Mouse (Mus musculus) Patski (cell line): ENCODE measurements around the gene Krtap10-10. TPM values are rescaled to one million over a fixed set of nuclear protein-coding genes. Genes with fewer than 3 reads are reported as not detected.

Source experiments
- ATAC-seq: fragments of 100-300 bp; one replicate; pipeline ENCODE4 v1.8.0; 2021
- CTCF ChIA-PET: fragments of 350-600 bp; sonication (Branson Sonifier 250); formaldehyde crosslinking; loops from one replicate; lab custom pipeline; 2022; ENCODE audit warnings: inconsistent platforms; lab: Charles Lee
- POLR2A ChIA-PET: fragments of 350-600 bp; sonication (Branson Sonifier 250); formaldehyde crosslinking; loops from one replicate; lab custom pipeline; 2022; ENCODE audit warnings: antibody characterized with exemption, inconsistent platforms; lab: Charles Lee
- DNase-seq: peaks from one replicate; pipeline ENCODE4 v3.0.0-alpha.2; 2011; ENCODE audit warnings: low read depth, low spot score
- H3K27me3 ChIP-seq: fragments of 371-371 bp; one replicate; pipeline ENCODE4 v1.5.1; 2021
- CTCF ChIP-seq: fragments of 100-300 bp; IDR thresholded peaks from one replicate; pipeline ENCODE4 v1.5.1; 2021
- in situ Hi-C: fragments of 300-500 bp; cut with MboI; formaldehyde crosslinking; loops from 3 replicates; pipeline ENCODE4 v1.11.1; 2018; ENCODE audit warnings: low pct_unique_long_range_greater_than_20kb, mixed read lengths
- polyA plus RNA-seq: library from polyadenylated mRNA; unstranded; gene quantifications from one replicate; pipeline ENCODE4 v1.2.3, GENCODE M21; 2021

Krtap10-10 gene
- polyA plus RNA-seq, 1 experiment from 2014 or later = not detected

DNA sequence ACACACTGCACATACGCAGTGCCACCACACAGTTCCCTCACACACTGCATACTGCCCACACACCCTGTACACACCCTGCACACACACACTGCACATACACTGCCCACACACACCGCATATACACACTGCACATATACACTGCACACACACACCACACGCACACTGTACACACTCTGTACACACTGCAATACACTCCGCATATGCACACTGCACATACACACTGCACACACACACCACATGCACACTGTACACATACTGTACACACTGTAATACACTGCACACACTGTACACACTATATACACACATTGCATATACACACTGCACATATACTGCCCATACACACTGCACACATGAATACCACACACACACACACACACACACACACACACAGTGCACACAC lies 17.2 kb upstream of the Krtap10-10 start:
- ChIA-PET CTCF (no interaction called here), POLR2A (no interaction called here)
- H3K27me3 ChIP-seq = peaks cover 29% of the 10 kb centered on the region
- DNase-seq = no peak
- no peak for ATAC-seq
- no peak for TF ChIP-seq CTCF
- in situ Hi-C loops = no loop called here

DNA sequence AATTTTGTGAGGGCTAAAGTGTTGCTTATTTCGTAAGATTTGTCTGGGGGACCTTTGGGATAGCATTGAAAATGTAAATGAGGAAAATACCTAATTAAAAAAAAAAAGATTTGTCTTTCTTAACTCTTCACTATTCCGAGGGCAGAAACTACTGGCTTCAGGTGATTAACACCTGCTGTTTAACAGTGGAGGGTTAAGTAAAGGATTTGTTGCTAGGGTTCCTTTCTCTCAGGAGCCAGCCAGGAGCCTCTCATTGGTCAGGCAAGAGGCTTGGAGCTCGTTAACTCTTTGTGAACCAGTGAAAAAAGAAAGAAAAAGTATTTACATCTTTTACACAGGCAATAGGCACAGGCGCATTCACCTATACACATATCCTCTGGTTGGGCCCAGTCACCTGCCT lies 16.5 kb upstream of the Krtap10-10 start:
- ATAC-seq (no peak), DNase-seq (no peak)
- POLR2A ChIA-PET = no interaction called here
- no peak for TF ChIP-seq CTCF
- CTCF ChIA-PET = no interaction called here
- in situ Hi-C loops = no loop called here
- H3K27me3 ChIP-seq = peaks cover 28% of the 10 kb centered on the region

DNA sequence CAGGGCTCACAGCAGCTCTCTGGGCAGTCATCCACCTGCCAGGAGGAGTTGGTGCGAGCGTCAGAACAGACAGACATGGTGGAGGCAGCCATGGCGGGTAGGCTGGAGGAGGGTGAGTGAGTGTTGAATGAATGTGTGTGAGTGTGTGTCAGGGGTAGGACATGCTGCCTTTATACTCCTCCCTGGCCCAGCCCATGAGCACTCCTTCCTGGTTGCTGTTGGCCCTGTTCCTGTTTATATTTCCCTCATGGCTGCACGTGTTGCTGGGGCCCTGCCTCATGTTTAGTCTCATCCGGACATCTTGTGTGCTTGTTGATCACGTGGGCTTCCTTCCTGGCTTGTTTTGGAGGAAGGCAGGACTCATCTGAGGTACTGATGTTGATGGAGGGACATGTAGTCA lies 8.8 kb upstream of the Krtap10-10 start, which contains the start of gene Krtap10-4:
Gene Krtap10-4, minus strand, starts transcription at position 145 of the 400 bp plus-strand sequence.
- no peak for ATAC-seq
- no peak for TF ChIP-seq CTCF
- POLR2A ChIA-PET = no interaction called here
- in situ Hi-C loops = no loop called here
- H3K27me3 ChIP-seq = peaks cover 18% of the 10 kb centered on the region
- CTCF ChIA-PET = no interaction called here
- DNase-seq = no peak

DNA sequence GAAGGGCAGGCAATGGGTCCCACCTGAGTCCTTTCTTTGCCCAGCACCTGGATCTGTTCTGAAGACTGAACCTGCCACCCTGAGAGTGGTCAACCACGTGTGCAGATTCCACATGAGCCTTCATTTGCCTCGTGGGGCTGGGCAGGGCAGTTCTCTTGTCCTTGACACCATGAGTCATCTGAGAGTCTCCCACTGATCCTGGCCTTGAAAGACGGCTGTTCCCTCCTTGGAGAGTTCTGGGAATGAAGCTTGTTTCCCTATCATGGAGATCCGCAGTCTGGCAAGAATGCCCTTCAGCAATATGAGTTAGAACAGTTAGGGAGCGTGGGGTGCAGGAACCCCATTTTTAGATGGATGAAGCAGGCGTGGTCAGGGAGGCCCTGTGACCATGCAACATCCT lies 3.3 kb downstream of the Krtap10-10 start:
- peaks cover 21% of the 10 kb centered on the region for H3K27me3 ChIP-seq
- ATAC-seq (no peak), DNase-seq (no peak)
- ChIA-PET CTCF (no interaction called here), POLR2A (no interaction called here)
- TF ChIP-seq CTCF = no peak
- in situ Hi-C loops = no loop called here

DNA sequence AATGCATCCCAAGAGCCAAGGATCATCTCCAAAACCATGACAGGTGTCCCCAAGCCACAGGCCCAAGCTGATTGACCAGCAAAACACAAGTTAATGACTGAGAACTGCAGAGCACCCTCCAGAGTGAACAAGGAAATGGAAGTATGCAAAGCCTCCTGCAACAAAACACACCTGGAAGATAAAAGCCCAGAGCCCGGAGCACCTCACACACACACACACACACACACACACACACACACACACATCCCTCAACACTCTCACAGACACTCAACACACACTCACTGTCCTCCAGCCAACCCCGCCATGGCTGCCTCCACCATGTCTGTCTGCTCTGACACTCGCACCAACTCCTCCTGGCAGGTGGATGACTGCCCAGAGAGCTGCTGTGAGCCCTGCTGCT lies 10.8 kb downstream of the Krtap10-10 start, which contains the start of gene Gm36176:
Gene Gm36176, plus strand, starts transcription at position 301 of the 400 bp plus-strand sequence.
- DNase-seq (no peak), ATAC-seq (no peak)
- POLR2A ChIA-PET = interaction anchor here (0.6 kb wide), 1 partner anchor 653 kb away, joined by 8 read pairs; no protein-coding TSS in a partner anchor
- in situ Hi-C loops = no loop called here
- TF ChIP-seq CTCF = no peak
- peaks cover 17% of the 10 kb centered on the region for H3K27me3 ChIP-seq
- CTCF ChIA-PET = no interaction called here

DNA sequence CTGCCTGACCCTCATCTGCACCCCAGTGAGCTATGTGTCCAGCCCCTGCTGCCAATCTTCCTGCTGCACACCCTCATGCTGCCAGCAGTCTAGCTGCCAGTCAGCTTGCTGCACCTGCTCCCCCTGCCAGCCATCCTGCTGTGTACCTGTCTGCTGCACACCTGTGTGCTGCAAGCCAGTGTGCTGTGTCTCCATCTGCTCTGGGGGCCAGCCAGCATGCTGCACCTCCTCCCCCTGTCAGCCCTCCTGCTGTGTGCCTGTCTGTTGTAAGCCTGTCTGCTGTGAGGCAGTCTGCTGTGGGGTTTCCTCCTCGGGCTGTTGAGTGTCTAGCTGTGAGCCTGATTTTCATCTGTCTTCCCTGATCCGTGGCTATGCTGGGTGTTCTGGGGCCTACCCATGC lies 11.2 kb downstream of the Krtap10-10 start:
- in situ Hi-C loops = no loop called here
- H3K27me3 ChIP-seq = peaks cover 21% of the 10 kb centered on the region
- no peak for TF ChIP-seq CTCF
- DNase-seq (no peak), ATAC-seq (no peak)
- POLR2A ChIA-PET = no interaction called here
- CTCF ChIA-PET = no interaction called here

DNA sequence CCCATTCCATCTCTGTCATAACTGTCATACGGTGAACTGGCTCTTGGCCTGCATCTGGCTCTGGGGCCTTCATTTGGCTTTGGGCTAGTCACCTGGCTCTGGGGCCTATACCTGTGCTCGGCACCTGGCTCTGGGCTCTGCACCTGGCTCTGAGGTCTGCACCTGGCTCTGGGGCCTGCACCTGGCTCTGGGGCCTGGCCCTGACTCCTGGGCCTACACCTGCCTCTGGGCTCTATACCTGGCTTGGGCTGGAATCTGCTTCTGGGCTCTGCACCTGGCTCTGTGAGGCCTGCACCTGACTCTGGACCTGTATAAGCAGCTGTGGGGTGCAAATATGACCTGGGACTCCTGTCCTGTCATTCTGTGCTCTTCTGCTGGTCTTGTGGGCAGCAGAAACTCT lies 11.8 kb downstream of the Krtap10-10 start:
- no peak for TF ChIP-seq CTCF
- POLR2A ChIA-PET = no interaction called here
- CTCF ChIA-PET = no interaction called here
- DNase-seq = no peak
- peaks cover 26% of the 10 kb centered on the region for H3K27me3 ChIP-seq
- ATAC-seq = no peak
- in situ Hi-C loops = no loop called here

DNA sequence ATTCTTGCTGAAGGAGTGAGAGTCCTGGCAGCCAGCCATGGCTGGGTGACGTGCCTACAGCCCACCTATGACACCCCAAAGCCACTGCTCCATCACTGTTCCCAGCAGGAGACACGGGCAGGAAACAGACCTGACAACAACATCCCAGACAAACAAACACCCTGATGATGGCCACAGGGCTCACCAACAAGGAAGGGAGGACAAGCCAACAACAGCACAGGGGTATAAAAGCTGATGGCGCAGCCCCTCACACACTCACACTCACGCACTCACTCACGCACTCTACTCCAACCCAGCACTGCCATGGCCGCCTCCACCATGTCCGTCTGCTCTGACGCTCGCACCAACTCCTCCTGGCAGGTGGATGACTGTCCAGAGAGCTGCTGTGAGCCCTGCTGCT lies 16.8 kb downstream of the Krtap10-10 start, which contains the start of gene Gm10318:
Gene Gm10318, plus strand, starts transcription at position 301 of the 400 bp plus-strand sequence.
- in situ Hi-C loops = no loop called here
- ChIA-PET POLR2A (no interaction called here), CTCF (no interaction called here)

DNA sequence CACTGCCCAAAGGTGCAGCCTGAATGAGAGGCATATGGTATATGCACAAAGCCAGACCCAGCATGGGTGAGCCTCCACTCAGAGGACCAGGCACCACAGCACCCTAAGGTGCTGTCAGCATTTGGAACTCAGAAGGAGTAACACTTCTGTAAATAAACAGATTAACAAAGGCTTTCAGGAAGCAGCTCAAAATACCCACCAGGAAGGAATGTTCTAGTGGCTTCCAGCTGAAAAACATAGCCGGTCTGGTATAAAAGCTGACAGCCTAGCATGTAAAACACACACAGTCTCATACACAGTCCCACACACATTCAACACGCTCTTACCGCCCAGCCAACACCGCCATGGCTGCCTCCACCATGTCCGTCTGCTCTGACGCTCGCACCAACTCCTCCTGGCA lies 25.9 kb downstream of the Krtap10-10 start, which contains the start of gene Gm3285:
Gene Gm3285, plus strand, starts transcription at position 301 of the 400 bp plus-strand sequence.
- ATAC-seq (no peak), DNase-seq (no peak)
- peaks cover 20% of the 10 kb centered on the region for H3K27me3 ChIP-seq
- ChIA-PET CTCF (no interaction called here), POLR2A (no interaction called here)
- in situ Hi-C loops = no loop called here
- no peak for TF ChIP-seq CTCF

More for the DNA sequence above, 16.8 kb downstream of the Krtap10-10 start, which contains the start of gene Gm10318:
- TF ChIP-seq CTCF = no peak
- DNase-seq (no peak), ATAC-seq (no peak)
- H3K27me3 ChIP-seq = peaks cover 25% of the 10 kb centered on the region

DNA sequence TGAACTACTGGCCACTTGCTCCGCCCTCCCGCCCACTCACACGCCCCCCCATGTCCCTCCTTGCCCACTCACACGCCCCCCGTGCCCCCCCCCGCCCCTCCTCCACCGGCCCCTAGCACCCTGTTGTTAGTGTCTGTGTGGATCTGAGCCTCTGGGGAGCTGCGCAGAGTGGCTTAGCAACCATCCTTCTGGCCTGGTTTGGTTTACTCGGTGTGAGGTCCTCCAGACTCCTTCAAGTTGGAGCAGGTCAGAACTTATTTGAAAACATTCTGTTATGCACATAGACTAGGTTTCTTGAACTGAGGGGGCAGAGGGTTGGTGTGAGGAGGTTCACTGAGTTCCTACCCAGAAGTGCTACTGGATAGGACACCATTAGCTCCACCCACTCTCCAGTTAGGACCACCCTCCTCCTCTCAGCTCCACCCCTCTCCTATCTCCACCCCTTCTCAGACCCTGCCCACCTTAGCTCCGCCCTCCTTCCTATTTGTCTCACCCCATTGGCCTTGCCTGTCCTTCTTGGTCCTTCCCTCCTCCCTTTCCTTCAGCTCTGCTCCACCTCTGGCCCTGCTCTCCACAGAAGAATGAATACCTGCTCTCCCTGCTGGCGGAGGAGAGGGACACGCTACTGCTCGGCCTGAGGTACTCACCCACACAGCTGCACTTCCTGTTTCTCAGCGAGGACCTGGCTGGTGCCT lies 28.5 kb downstream of the Krtap10-10 start:
- DNase-seq = no peak

DNA sequence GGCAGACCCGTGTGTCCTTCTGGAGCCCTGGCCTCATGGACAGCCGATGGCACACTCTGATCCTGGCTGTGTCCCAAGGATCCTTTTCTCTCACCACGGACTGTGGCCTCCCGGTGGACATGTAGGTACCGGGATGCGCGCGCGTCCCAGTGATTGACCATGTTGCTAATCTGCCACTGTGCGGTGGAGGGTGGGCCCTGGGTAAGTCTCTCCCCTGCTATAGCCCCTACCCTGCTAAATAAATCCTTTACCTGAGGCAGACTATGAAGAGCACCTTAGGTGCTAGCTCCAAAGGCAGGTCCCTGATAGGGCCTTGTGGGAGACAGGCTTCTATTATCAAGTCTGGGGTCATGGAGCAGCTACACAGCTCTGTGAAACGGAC lies 29.0 kb downstream of the Krtap10-10 start:
- ChIA-PET CTCF (interaction anchor here (0.8 kb wide), 1 partner anchor 274 kb away, joined by 3 read pairs; no protein-coding TSS in a partner anchor), POLR2A (no interaction called here)
- no peak for DNase-seq
- in situ Hi-C loops = no loop called here
- no peak for ATAC-seq
- H3K27me3 ChIP-seq = peaks cover 28% of the 10 kb centered on the region
- TF ChIP-seq CTCF = no peak

More for the DNA sequence above, 28.5 kb downstream of the Krtap10-10 start:
- H3K27me3 ChIP-seq = peaks cover 26% of the 10 kb centered on the region
- ChIA-PET POLR2A (no interaction called here), CTCF (interaction anchor here (0.8 kb wide), 1 partner anchor 273 kb away, joined by 3 read pairs; no protein-coding TSS in a partner anchor)
- ATAC-seq = peak; percentile 21
- no peak for TF ChIP-seq CTCF
- in situ Hi-C loops = no loop called here
